Mouse (Mus musculus): ENCODE results near the gene Zfp933. TPM values are rescaled to one million over a fixed set of nuclear protein-coding genes. Genes with fewer than 3 reads are reported as not detected.
"Not testable (repeated sequence)": the region's sequence is repeated elsewhere in the genome, so short reads cannot be mapped to it uniquely, and the experiment has no call there.

The Zfp933 gene
- total RNA-seq, 1 experiment from 2014 or later: 12.8 TPM

- peak in 1 of 2 experiments; percentile 24; a peak in 1 of 4 replicates for ATAC-seq (replicated peaks in 1 of 2; ENCODE audit: insufficient read depth in 1 of 2, low FRiP score in 2 of 2, low TSS enrichment in 1 of 2, low read depth in 1 of 2, poor library complexity in 2 of 2, severe bottlenecking in 2 of 2)
These were observed 19.6 kb upstream of the Zfp933 start for GRCm38 (mm10) chr4:147867563-147868449.

- ATAC-seq (replicated peaks in 1 of 2; ENCODE audit: insufficient read depth in 1 of 2, low FRiP score in 2 of 2, low TSS enrichment in 1 of 2, low read depth in 1 of 2, poor library complexity in 2 of 2, severe bottlenecking in 2 of 2): not testable (repeated sequence)
These were observed 18.6 kb upstream of the Zfp933 start for GRCm38 (mm10) chr4:147866793-147867192.

- no peak for ATAC-seq (replicated peaks in 1 of 2; ENCODE audit: insufficient read depth in 1 of 2, low FRiP score in 2 of 2, low TSS enrichment in 1 of 2, low read depth in 1 of 2, poor library complexity in 2 of 2, severe bottlenecking in 2 of 2)
These were observed 17.9 kb upstream of the Zfp933 start for GRCm38 (mm10) chr4:147866056-147866455.

- ATAC-seq (replicated peaks in 1 of 2; ENCODE audit: insufficient read depth in 1 of 2, low FRiP score in 2 of 2, low TSS enrichment in 1 of 2, low read depth in 1 of 2, poor library complexity in 2 of 2, severe bottlenecking in 2 of 2): no peak
These were observed 17.5 kb upstream of the Zfp933 start for GRCm38 (mm10) chr4:147865651-147866050.

- no peak for ATAC-seq (replicated peaks in 1 of 2; ENCODE audit: insufficient read depth in 1 of 2, low FRiP score in 2 of 2, low TSS enrichment in 1 of 2, low read depth in 1 of 2, poor library complexity in 2 of 2, severe bottlenecking in 2 of 2)
These were observed 13.9 kb upstream of the Zfp933 start for GRCm38 (mm10) chr4:147862051-147862450.

- ATAC-seq (replicated peaks in 1 of 2; ENCODE audit: insufficient read depth in 1 of 2, low FRiP score in 2 of 2, low TSS enrichment in 1 of 2, low read depth in 1 of 2, poor library complexity in 2 of 2, severe bottlenecking in 2 of 2): no peak
These were observed 2.6 kb upstream of the Zfp933 start for GRCm38 (mm10) chr4:147850776-147851175.

GRCm38 (mm10) chr4:147848584-147848991, 422 bp upstream of the Zfp933 start:
- ATAC-seq (replicated peaks in 1 of 2; ENCODE audit: insufficient read depth in 1 of 2, low FRiP score in 2 of 2, low TSS enrichment in 1 of 2, low read depth in 1 of 2, poor library complexity in 2 of 2, severe bottlenecking in 2 of 2): peak; percentile 46 to 65

- no peak for ATAC-seq (replicated peaks in 1 of 2; ENCODE audit: insufficient read depth in 1 of 2, low FRiP score in 2 of 2, low TSS enrichment in 1 of 2, low read depth in 1 of 2, poor library complexity in 2 of 2, severe bottlenecking in 2 of 2)
These were observed 5.3 kb downstream of the Zfp933 start for GRCm38 (mm10) chr4:147842871-147843270.

- not testable (repeated sequence) for ATAC-seq (replicated peaks in 1 of 2; ENCODE audit: insufficient read depth in 1 of 2, low FRiP score in 2 of 2, low TSS enrichment in 1 of 2, low read depth in 1 of 2, poor library complexity in 2 of 2, severe bottlenecking in 2 of 2)
These were observed 8.9 kb downstream of the Zfp933 start for GRCm38 (mm10) chr4:147839282-147839681.

- no peak for ATAC-seq (replicated peaks in 1 of 2; ENCODE audit: insufficient read depth in 1 of 2, low FRiP score in 2 of 2, low TSS enrichment in 1 of 2, low read depth in 1 of 2, poor library complexity in 2 of 2, severe bottlenecking in 2 of 2)
These were observed 23.8 kb downstream of the Zfp933 start for GRCm38 (mm10) chr4:147824389-147824788.

- ATAC-seq (replicated peaks in 1 of 2; ENCODE audit: insufficient read depth in 1 of 2, low FRiP score in 2 of 2, low TSS enrichment in 1 of 2, low read depth in 1 of 2, poor library complexity in 2 of 2, severe bottlenecking in 2 of 2): 0 out of 4 replicates have a peak, but pooled peaks of 1 of the 2 experiments have one; percentile 51
These were observed 26.8 kb downstream of the Zfp933 start for GRCm38 (mm10) chr4:147821414-147821813.

- ATAC-seq (replicated peaks in 1 of 2; ENCODE audit: insufficient read depth in 1 of 2, low FRiP score in 2 of 2, low TSS enrichment in 1 of 2, low read depth in 1 of 2, poor library complexity in 2 of 2, severe bottlenecking in 2 of 2): not testable (repeated sequence)
These were observed 28.5 kb downstream of the Zfp933 start for GRCm38 (mm10) chr4:147819659-147820058.

- ATAC-seq (replicated peaks in 1 of 2; ENCODE audit: insufficient read depth in 1 of 2, low FRiP score in 2 of 2, low TSS enrichment in 1 of 2, low read depth in 1 of 2, poor library complexity in 2 of 2, severe bottlenecking in 2 of 2): peak; percentile 79 to 80
These were observed 33.5 kb downstream of the Zfp933 start for GRCm38 (mm10) chr4:147814592-147815167.

- ATAC-seq (replicated peaks in 1 of 2; ENCODE audit: insufficient read depth in 1 of 2, low FRiP score in 2 of 2, low TSS enrichment in 1 of 2, low read depth in 1 of 2, poor library complexity in 2 of 2, severe bottlenecking in 2 of 2): no peak; a peak in 1 of 4 replicates
These were observed 34.9 kb downstream of the Zfp933 start for GRCm38 (mm10) chr4:147813249-147813765.

GRCm38 (mm10) chr4:147809966-147810304, 38.2 kb downstream of the Zfp933 start:
- ATAC-seq (replicated peaks in 1 of 2; ENCODE audit: insufficient read depth in 1 of 2, low FRiP score in 2 of 2, low TSS enrichment in 1 of 2, low read depth in 1 of 2, poor library complexity in 2 of 2, severe bottlenecking in 2 of 2): not testable (repeated sequence)

GRCm38 (mm10) chr4:147809292-147809965, 38.7 kb downstream of the Zfp933 start, which contains the start of gene Zfp984:
Gene Zfp984 (minus strand): TSS chr4:147809788.
- ATAC-seq (replicated peaks in 1 of 2; ENCODE audit: insufficient read depth in 1 of 2, low FRiP score in 2 of 2, low TSS enrichment in 1 of 2, low read depth in 1 of 2, poor library complexity in 2 of 2, severe bottlenecking in 2 of 2): peak; percentile 91 to 92

- not testable (repeated sequence) for ATAC-seq (replicated peaks in 1 of 2; ENCODE audit: insufficient read depth in 1 of 2, low FRiP score in 2 of 2, low TSS enrichment in 1 of 2, low read depth in 1 of 2, poor library complexity in 2 of 2, severe bottlenecking in 2 of 2)
These were observed 39.7 kb downstream of the Zfp933 start for GRCm38 (mm10) chr4:147808483-147808882.

GRCm38 (mm10) chr4:147795308-147795707, 52.9 kb downstream of the Zfp933 start:
- not testable (repeated sequence) for ATAC-seq (replicated peaks in 1 of 2; ENCODE audit: insufficient read depth in 1 of 2, low FRiP score in 2 of 2, low TSS enrichment in 1 of 2, low read depth in 1 of 2, poor library complexity in 2 of 2, severe bottlenecking in 2 of 2)

All from hematopoietic stem cell, adult 5-6 weeks (primary cell).